Mouse (Mus musculus): ENCODE measurements around the gene Sh3kbp1.

Sh3kbp1 gene

GRCm38 (mm10) chrX:159677585-159678319 lies 50.7 kb downstream of the Sh3kbp1 start:
- DNase-seq (ENCODE audit: low spot score in 2 of 2) = no peak

GRCm38 (mm10) chrX:159678320-159678835 lies 51.3 kb downstream of the Sh3kbp1 start:
- DNase-seq (ENCODE audit: low spot score in 2 of 2) = no peak

GRCm38 (mm10) chrX:159685521-159685920 lies 58.4 kb downstream of the Sh3kbp1 start:
- DNase-seq (ENCODE audit: low spot score in 2 of 2) = no peak

- DNase-seq (ENCODE audit: low spot score in 2 of 2) = no peak
Measured at GRCm38 (mm10) chrX:159686850-159687249, 59.8 kb downstream of the Sh3kbp1 start.

- DNase-seq (ENCODE audit: low spot score in 2 of 2) = no peak
Measured at GRCm38 (mm10) chrX:159688698-159689097, 61.6 kb downstream of the Sh3kbp1 start.

GRCm38 (mm10) chrX:159689785-159690416 lies 62.8 kb downstream of the Sh3kbp1 start:
- DNase-seq (ENCODE audit: low spot score in 2 of 2) = no peak

GRCm38 (mm10) chrX:159693126-159693525 lies 66.1 kb downstream of the Sh3kbp1 start:
- DNase-seq (ENCODE audit: low spot score in 2 of 2) = no peak

- no peak for DNase-seq (ENCODE audit: low spot score in 2 of 2)
Measured at GRCm38 (mm10) chrX:159696545-159696944, 69.5 kb downstream of the Sh3kbp1 start.

- DNase-seq (ENCODE audit: low spot score in 2 of 2) = no peak
Measured at GRCm38 (mm10) chrX:159697030-159697454, 70.0 kb downstream of the Sh3kbp1 start.

GRCm38 (mm10) chrX:159702850-159703249 lies 75.8 kb downstream of the Sh3kbp1 start:
- no peak for DNase-seq (ENCODE audit: low spot score in 2 of 2)

GRCm38 (mm10) chrX:159704381-159705004 lies 77.4 kb downstream of the Sh3kbp1 start:
- DNase-seq (ENCODE audit: low spot score in 2 of 2) = no peak

GRCm38 (mm10) chrX:159705412-159705811 lies 78.3 kb downstream of the Sh3kbp1 start:
- DNase-seq (ENCODE audit: low spot score in 2 of 2) = no peak

- no peak for DNase-seq (ENCODE audit: low spot score in 2 of 2)
Measured at GRCm38 (mm10) chrX:159708076-159708830, 81.2 kb downstream of the Sh3kbp1 start.

- DNase-seq (ENCODE audit: low spot score in 2 of 2) = no peak
Measured at GRCm38 (mm10) chrX:159709296-159709695, 82.2 kb downstream of the Sh3kbp1 start.

- no peak for DNase-seq (ENCODE audit: low spot score in 2 of 2)
Measured at GRCm38 (mm10) chrX:159711070-159712029, 84.3 kb downstream of the Sh3kbp1 start.

GRCm38 (mm10) chrX:159713191-159713590 lies 86.1 kb downstream of the Sh3kbp1 start:
- no peak for DNase-seq (ENCODE audit: low spot score in 2 of 2)

- DNase-seq (ENCODE audit: low spot score in 2 of 2) = no peak
Measured at GRCm38 (mm10) chrX:159721390-159721789, 94.3 kb downstream of the Sh3kbp1 start.

- DNase-seq (ENCODE audit: low spot score in 2 of 2) = no peak
Measured at GRCm38 (mm10) chrX:159731421-159731820, 104.3 kb downstream of the Sh3kbp1 start.

GRCm38 (mm10) chrX:159732845-159733244 lies 105.8 kb downstream of the Sh3kbp1 start:
- DNase-seq (ENCODE audit: low spot score in 2 of 2) = no peak

- no peak for DNase-seq (ENCODE audit: low spot score in 2 of 2)
Measured at GRCm38 (mm10) chrX:159733948-159734347, 106.9 kb downstream of the Sh3kbp1 start.

Measured in spleen, postnatal 14 days (tissue).